Mouse (Mus musculus) testis, adult 2 months (tissue): ENCODE measurements around the gene Ccdc47. TPM values are rescaled to one million over a fixed set of nuclear protein-coding genes. Genes with fewer than 3 reads are reported as not detected.

Experiments used
- H3K27ac ChIP-seq: fragments of 200-500 bp; 2 replicates; pipeline ENCODE4 v1.5.1; 2012; ENCODE audit warnings: low read depth, low read length; ENCODE audit not compliant: control insufficient read depth, insufficient read depth
- H3K27me3 ChIP-seq: fragments of 200-500 bp; 2 replicates; pipeline ENCODE4 v1.6.1; 2012; ENCODE audit warnings: mild to moderate bottlenecking, low read length, moderate library complexity; ENCODE audit not compliant: control insufficient read depth, insufficient read depth
- H3K36me3 ChIP-seq: fragments of 200-500 bp; 2 replicates; pipeline ENCODE4 v1.6.1; 2012; ENCODE audit warnings: mild to moderate bottlenecking, low read length; ENCODE audit not compliant: control insufficient read depth, insufficient read depth
- H3K4me1 ChIP-seq: fragments of 200-500 bp; 2 replicates; pipeline ENCODE4 v1.6.1; 2012; ENCODE audit warnings: low read length; ENCODE audit not compliant: control insufficient read depth, insufficient read depth
- H3K4me3 ChIP-seq: fragments of 200-500 bp; 2 replicates; pipeline ENCODE4 v1.5.1; 2012; ENCODE audit warnings: low read depth, mild to moderate bottlenecking, low read length, moderate library complexity, mixed read lengths; ENCODE audit not compliant: control insufficient read depth
- CTCF ChIP-seq: fragments of 200-500 bp; IDR thresholded peaks from 2 replicates; pipeline ENCODE4 v1.5.1; 2012; ENCODE audit warnings: low read depth, mild to moderate bottlenecking, inconsistent platforms, low read length, moderate library complexity; ENCODE audit not compliant: control insufficient read depth, insufficient read depth, insufficient replicate concordance
- POLR2A ChIP-seq: fragments of 200-500 bp; IDR thresholded peaks from 2 replicates; pipeline ENCODE4 v1.6.1; 2012; ENCODE audit warnings: low read depth, mild to moderate bottlenecking, inconsistent platforms, low read length, moderate library complexity; ENCODE audit not compliant: control insufficient read depth
- polyA plus RNA-seq: library from polyadenylated mRNA; depleted of rRNA; stranded (reverse); fragments of >200 nt; gene quantifications from 2 replicates; pipeline ENCODE4 v1.2.3, GENCODE M21; 2012

Ccdc47 gene
- polyA plus RNA-seq, 1 experiment, result 11.0 TPM

DNA sequence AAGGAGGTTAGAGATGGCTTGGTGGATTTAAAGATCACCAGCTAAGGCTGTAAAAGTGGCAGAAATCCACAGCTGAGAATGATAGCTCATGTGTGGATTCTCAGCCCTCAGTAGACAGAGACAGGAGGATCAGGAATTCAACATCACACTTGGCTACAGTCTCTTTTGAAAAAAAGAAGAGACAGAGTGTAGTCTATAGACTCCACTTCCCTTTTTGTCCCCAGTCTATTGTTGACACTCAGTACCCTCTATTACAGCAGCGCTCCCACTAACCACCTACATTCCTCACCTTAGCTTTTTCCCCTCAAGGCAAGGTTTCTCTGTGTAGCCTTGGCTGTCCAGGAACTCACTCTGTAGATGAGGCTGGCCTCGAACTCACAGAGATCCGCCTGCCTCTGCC is 24.4 kb downstream of the Ccdc47 start:
- H3K4me1 ChIP-seq, result no peaks in the 10 kb centered on the region
- H3K27me3 ChIP-seq, result no peaks in the 10 kb centered on the region
- peak overlapping the region; percentile 63; the same call in 1 of the 2 replicates for H3K4me3 ChIP-seq
- no peak for TF ChIP-seq CTCF
- TF ChIP-seq POLR2A, result no peak
- no peak overlapping the region for H3K27ac ChIP-seq
- no peaks in the 10 kb centered on the region for H3K36me3 ChIP-seq

- Histone ChIP-seq H3K27ac (no peak overlapping the region), H3K4me3 (no peak overlapping the region), H3K36me3 (peaks cover 2% of the 10 kb centered on the region; the same call in 1 of the 2 replicates), H3K4me1 (no peaks in the 10 kb centered on the region), H3K27me3 (no peaks in the 10 kb centered on the region)
- TF ChIP-seq POLR2A (no peak), CTCF (no peak)
These were observed 28.8 kb downstream of the Ccdc47 start for GRCm38 (mm10) chr11:106187326-106187725.

DNA sequence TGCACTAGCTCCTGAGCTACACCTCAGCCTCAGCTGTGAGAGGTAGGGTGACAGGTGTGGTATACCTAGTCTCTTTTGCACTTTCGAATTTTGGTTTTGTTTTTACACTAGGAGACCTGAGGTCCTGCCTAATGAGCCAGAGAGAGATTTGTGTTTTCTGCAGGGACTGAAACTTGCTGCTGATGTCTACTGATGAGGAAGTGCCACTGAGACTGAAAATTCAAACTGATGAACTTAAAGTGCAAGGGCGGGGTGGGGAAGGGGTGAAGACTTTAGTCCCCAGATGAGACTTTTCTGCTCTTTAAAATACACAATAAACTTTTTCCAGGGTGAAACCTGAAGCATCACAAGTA is 35.7 kb downstream of the Ccdc47 start:
- Histone ChIP-seq H3K27ac (no peak overlapping the region), H3K27me3 (no peaks in the 10 kb centered on the region), H3K36me3 (peaks cover 3% of the 10 kb centered on the region; the same call in 1 of the 2 replicates), H3K4me1 (no peaks in the 10 kb centered on the region), H3K4me3 (no peak overlapping the region)
- TF ChIP-seq POLR2A (no peak), CTCF (no peak)

DNA sequence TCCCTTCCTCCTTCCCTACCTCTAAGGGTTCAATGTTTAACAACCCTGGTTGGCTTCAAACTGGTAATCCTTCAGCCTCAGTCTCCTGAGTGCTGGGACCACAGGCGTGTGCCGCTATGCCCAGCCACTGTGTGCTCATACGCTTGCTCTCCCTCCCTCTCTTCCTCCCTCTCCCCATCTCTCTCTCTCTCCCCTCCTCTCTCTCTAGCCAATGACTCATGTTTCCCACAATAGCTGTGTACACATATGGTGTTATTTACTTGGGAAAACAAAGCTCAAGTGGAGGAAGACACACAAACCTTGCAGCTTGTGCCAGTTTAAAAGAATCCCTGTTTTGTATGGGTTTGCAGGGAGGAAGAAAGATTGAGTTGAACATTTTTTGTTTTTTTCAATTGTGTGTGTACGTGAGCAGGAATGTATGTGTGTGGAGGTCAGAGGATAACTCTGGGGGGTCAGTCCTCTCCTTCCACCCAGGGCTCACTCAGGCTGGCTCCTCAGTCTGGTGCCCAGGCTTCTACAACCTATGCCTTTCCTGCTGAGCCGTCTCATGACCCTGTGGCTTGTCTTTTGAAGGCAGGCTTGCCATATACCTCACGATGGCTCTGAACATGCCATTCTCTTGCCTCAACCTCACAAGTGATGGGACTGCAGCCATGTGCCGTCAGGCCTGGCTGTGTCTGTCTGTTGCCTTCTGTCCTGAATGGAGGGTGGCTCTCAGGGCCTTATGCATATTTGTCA is 36.3 kb downstream of the Ccdc47 start:
- TF ChIP-seq CTCF, result no peak
- no peak for TF ChIP-seq POLR2A
- no peak overlapping the region for H3K27ac ChIP-seq
- no peaks in the 10 kb centered on the region for H3K27me3 ChIP-seq
- H3K4me3 ChIP-seq, result no peak overlapping the region
- H3K36me3 ChIP-seq, result peaks cover 3% of the 10 kb centered on the region; the same call in 1 of the 2 replicates
- no peaks in the 10 kb centered on the region for H3K4me1 ChIP-seq

GRCm38 (mm10) chr11:106178036-106178782 is 37.9 kb downstream of the Ccdc47 start:
- H3K27ac ChIP-seq, result no peak overlapping the region
- H3K4me1 ChIP-seq, result no peaks in the 10 kb centered on the region
- no peaks in the 10 kb centered on the region for H3K27me3 ChIP-seq
- 0 out of 2 replicates have a peak, but pooled peaks cover 1% of the 10 kb centered on the region for H3K36me3 ChIP-seq
- no peak for TF ChIP-seq POLR2A
- TF ChIP-seq CTCF, result no peak
- no peak overlapping the region for H3K4me3 ChIP-seq

DNA sequence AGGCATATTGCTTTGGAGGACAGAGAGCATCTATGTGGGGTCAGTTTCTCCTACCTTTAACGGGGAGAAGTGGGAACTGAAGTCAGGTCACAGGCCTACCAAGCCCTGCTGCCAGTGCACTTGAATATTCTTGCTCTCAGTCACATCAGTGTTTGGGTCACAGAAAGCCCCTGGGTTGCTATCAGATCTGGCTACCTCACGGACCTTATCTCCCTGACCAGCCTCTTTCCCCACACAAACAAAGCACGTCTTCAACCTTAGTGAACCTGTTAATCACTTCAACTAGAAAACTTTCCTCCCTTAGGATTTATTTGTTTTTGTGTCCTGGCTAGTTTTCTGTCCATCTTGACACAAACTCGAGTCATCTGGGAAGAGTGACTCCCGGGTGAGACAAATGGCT is 39.8 kb downstream of the Ccdc47 start:
- H3K4me3 ChIP-seq, result no peak overlapping the region
- no peak for TF ChIP-seq POLR2A
- no peak for TF ChIP-seq CTCF
- no peaks in the 10 kb centered on the region for H3K4me1 ChIP-seq
- no peak overlapping the region for H3K27ac ChIP-seq
- peaks cover 3% of the 10 kb centered on the region; the same call in 1 of the 2 replicates for H3K36me3 ChIP-seq
- H3K27me3 ChIP-seq, result no peaks in the 10 kb centered on the region

DNA sequence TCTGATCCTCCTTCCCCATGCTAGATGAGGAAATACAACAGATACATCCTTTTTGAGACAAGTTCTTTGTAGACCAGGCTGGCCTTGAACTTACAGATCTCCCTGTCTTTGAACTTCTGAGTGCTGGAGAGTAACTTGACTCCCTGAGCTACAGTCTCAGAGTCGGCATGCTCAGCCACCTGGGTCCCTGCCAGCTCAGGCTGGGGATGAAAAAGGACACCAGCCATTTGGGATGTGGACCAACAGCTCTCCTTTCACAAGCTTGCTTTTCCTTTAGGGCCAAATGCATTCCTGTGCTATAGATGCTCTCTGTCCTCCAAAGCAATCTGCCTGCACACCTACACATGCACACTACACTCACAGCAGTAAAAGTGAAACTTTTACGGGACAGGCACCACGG is 41.1 kb downstream of the Ccdc47 start:
- Histone ChIP-seq H3K27ac (no peak overlapping the region), H3K27me3 (no peaks in the 10 kb centered on the region), H3K36me3 (peaks cover 2% of the 10 kb centered on the region; the same call in 1 of the 2 replicates), H3K4me3 (no peak overlapping the region), H3K4me1 (no peaks in the 10 kb centered on the region)
- TF ChIP-seq CTCF (no peak), POLR2A (no peak)
